Mouse (Mus musculus) MEL-GATA-1-ER (cell line): ENCODE measurements around the gene Slc9a8.

Experiments used
- DNase-seq: peaks from one replicate; pipeline ENCODE4 v3.0.0-alpha.2; 2012; ENCODE audit warnings: low read depth; ENCODE audit errors: extremely low read depth

The Slc9a8 gene

GRCm38 (mm10) chr2:167483081-167483826 is 61.7 kb downstream of the Slc9a8 start:
- no peak for DNase-seq

GRCm38 (mm10) chr2:167483827-167484410 is 62.4 kb downstream of the Slc9a8 start:
- DNase-seq: no peak

- no peak for DNase-seq
Measured at GRCm38 (mm10) chr2:167484932-167485331, 63.4 kb downstream of the Slc9a8 start.

- DNase-seq: no peak
Measured at GRCm38 (mm10) chr2:167485501-167486377, 64.2 kb downstream of the Slc9a8 start.

GRCm38 (mm10) chr2:167486573-167486972 is 65.1 kb downstream of the Slc9a8 start:
- no peak for DNase-seq

- DNase-seq: no peak
Measured at GRCm38 (mm10) chr2:167487551-167487950, 66.0 kb downstream of the Slc9a8 start.

GRCm38 (mm10) chr2:167487994-167488393 is 66.5 kb downstream of the Slc9a8 start:
- no peak for DNase-seq

- no peak for DNase-seq
Measured at GRCm38 (mm10) chr2:167490813-167491525, 69.5 kb downstream of the Slc9a8 start.

GRCm38 (mm10) chr2:167491757-167492708 is 70.5 kb downstream of the Slc9a8 start, which contains the start of gene Rnf114:
Rnf114 (plus strand) TSS chr2:167492645.
- DNase-seq: no peak

GRCm38 (mm10) chr2:167492713-167493636 is 71.5 kb downstream of the Slc9a8 start, which contains the start of gene Spata2:
Spata2 (minus strand) TSS chr2:167492887.
- DNase-seq: peak; percentile 76

- DNase-seq: no peak
Measured at GRCm38 (mm10) chr2:167496437-167496836, 74.9 kb downstream of the Slc9a8 start.

GRCm38 (mm10) chr2:167497272-167497671 is 75.8 kb downstream of the Slc9a8 start:
- no peak for DNase-seq

GRCm38 (mm10) chr2:167502554-167503252 is 81.2 kb downstream of the Slc9a8 start:
- no peak for DNase-seq

- DNase-seq: no peak
Measured at GRCm38 (mm10) chr2:167503253-167503895, 81.9 kb downstream of the Slc9a8 start.

- DNase-seq: no peak
Measured at GRCm38 (mm10) chr2:167503896-167504349, 82.4 kb downstream of the Slc9a8 start.

- DNase-seq: peak; percentile 76
Measured at GRCm38 (mm10) chr2:167505127-167505526, 83.6 kb downstream of the Slc9a8 start.

- no peak for DNase-seq
Measured at GRCm38 (mm10) chr2:167506546-167507260, 85.2 kb downstream of the Slc9a8 start.
